Mouse (Mus musculus) urinary bladder, postnatal 25 days (tissue): Measurements from ENCODE around the gene Cdk5.

ENCODE experiments used
- DNase-seq: peaks from one replicate; pipeline ENCODE4 v3.0.0; 2022; ENCODE audit warnings: low spot score

Gene Cdk5

DNA sequence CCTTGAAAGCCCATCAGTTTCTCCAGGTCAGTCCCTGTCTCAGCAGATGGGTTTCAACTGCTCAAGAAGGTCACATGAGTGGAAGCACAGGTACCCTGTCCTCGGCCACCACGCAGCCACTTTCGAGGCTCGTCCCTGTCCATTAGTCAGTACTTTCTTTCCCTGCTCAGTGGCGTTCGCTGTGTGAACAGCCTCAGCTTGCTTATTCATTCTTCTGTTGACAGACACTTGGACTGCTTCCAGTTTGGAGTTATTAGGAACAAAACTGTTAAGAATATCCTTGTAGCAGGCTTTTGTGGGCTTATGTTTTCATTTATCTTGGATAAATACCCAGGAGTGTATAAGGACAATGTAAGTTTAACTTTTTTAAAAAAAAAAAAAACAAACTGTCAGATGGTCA, 49.1 kb downstream of the Cdk5 start:
- no peak for DNase-seq

DNA sequence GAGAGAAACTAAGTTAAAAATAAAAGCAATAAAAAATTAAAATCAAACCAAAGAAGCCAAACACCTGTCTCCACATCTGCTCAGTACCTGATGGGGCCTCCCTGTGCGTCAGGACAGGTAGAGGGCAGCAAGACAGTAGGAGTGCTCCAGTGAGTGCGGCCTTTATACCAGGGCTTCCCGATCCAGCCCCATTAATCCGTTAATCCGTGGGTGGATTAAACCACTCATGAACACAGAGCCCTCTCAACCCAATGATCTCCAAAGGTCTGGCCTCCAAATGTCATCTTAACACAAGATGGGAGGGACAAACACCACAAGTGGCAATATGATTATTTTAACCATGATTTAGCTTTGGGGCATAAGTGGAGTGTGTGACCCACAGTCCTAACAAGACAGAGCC, 49.5 kb downstream of the Cdk5 start:
- DNase-seq = no peak

DNA sequence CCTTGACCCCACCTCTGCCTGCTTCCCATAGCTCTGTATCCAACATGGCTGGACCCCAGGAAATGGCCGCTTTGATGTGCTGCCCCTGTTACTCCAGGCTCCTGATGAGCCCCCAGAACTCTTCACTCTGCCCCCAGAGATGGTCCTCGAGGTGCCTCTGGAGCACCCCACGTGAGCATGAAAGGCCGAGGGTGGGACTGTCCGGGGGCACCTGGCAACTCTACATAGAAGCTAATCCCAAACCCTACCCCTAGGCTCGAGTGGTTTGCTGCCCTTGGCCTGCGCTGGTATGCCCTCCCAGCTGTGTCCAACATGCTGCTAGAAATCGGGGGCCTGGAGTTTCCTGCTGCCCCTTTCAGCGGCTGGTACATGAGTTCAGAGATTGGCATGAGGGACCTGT, 53.6 kb downstream of the Cdk5 start:
- no peak for DNase-seq
